Mouse (Mus musculus) heart, embryonic 15.5 days (tissue): ENCODE measurements around the gene Ttc7b. TPM values are rescaled to one million over a fixed set of nuclear protein-coding genes. Genes with fewer than 3 reads are reported as not detected.

Source experiments
- ATAC-seq: fragments of 200-750 bp; cut with Nextera tagmentation; replicated peaks from 2 replicates; pipeline ENCODE4 v1.8.0; 2017; ENCODE audit warnings: low read depth, moderate TSS enrichment; ENCODE audit not compliant: insufficient number of reproducible peaks, insufficient read depth, low FRiP score
- H3K27ac ChIP-seq: fragments of 300-500 bp; sonication (generic); 2 replicates; pipeline ENCODE4 v1.5.1; 2015; ENCODE audit warnings: mild to moderate bottlenecking, inconsistent platforms
- H3K27me3 ChIP-seq: fragments of 300-500 bp; sonication (generic); 2 replicates; pipeline ENCODE4 v1.6.1; 2015; ENCODE audit warnings: inconsistent platforms
- H3K36me3 ChIP-seq: fragments of 300-500 bp; sonication (generic); 2 replicates; pipeline ENCODE4 v1.6.1; 2015; ENCODE audit warnings: mild to moderate bottlenecking, inconsistent platforms
- H3K4me1 ChIP-seq: fragments of 300-500 bp; sonication (generic); replicated peaks from 2 replicates; pipeline ENCODE4 v1.6.1; 2015; ENCODE audit warnings: inconsistent platforms
- H3K4me2 ChIP-seq: fragments of 300-500 bp; sonication (generic); 2 replicates; pipeline ENCODE4 v1.6.1; 2015; ENCODE audit warnings: inconsistent platforms, mild to moderate bottlenecking, moderate library complexity
- H3K4me3 ChIP-seq: fragments of 300-500 bp; sonication (generic); 2 replicates; pipeline ENCODE4 v1.5.1; 2015; ENCODE audit warnings: mild to moderate bottlenecking, inconsistent platforms
- H3K9ac ChIP-seq: fragments of 300-500 bp; sonication (generic); 2 replicates; pipeline ENCODE4 v1.6.1; 2015; ENCODE audit warnings: mild to moderate bottlenecking, inconsistent platforms
- H3K9me3 ChIP-seq: fragments of 300-500 bp; sonication (generic); replicated peaks from 2 replicates; pipeline ENCODE4 v1.6.1; 2016; ENCODE audit warnings: inconsistent platforms
- WGBS: fragments of 180-500 bp; shearing (Covaris S2); methylation state at CpG from one replicate; pipeline ENCODE4 v1.1.7; 2015; ENCODE audit warnings: mixed read lengths; 5-methylcytosine and 5-hydroxymethylcytosine counted together
- polyA plus RNA-seq: library from polyadenylated mRNA; unstranded; fragments of >200 nt; fragmentation: Nextera tagmentation; extraction: Ambion mirVana; gene quantifications from 2 replicates; pipeline ENCODE4 v1.2.1, GENCODE M21; 2015

Ttc7b gene
- polyA plus RNA-seq, 1 experiment from 2014 or later, result 9.2 TPM

DNA sequence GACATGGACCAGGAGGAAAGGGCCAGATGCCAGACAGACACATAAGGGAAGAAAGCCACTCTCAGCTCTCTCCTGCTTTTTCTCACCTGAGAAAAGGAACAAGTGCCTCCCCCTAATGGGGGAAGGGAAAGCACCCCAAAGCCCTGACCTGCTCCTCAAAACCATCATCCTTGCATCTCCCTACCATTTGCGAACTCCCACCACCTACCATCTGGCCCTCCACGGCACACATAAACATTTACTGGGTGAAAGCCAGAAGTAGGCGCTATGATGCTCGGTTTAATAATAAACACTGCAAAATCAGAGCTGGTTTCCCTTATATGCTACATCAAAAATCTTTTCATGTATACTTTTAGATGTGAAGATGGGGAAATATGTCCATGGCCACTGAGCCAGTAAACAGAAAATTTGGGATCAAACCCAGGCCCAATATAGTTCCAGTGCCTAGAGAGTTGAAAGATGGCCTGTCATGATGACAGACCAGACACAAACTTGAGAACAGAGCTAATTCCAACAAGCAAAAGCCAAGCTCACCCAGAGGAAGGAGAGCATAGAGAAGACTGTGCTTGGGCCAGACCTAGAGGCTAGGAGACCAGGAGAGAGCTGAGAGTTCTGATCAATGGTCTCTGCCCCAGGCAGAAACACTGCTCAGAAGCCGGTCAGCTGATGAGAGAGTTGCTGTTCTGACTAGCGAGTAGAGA lies 91.1 kb downstream of the Ttc7b start:
- no peaks in the 10 kb centered on the region; the same call in 1 of the 2 replicates for H3K4me1 ChIP-seq
- ATAC-seq, result no peak
- H3K36me3 ChIP-seq, result no peaks in the 10 kb centered on the region
- no peak overlapping the region for H3K27ac ChIP-seq
- no peak overlapping the region for H3K4me3 ChIP-seq
- H3K4me2 ChIP-seq, result no peak overlapping the region
- no peaks in the 10 kb centered on the region for H3K27me3 ChIP-seq
- 90% methylated on average over 6 of the region's 6 CpGs for WGBS
- no peaks in the 10 kb centered on the region for H3K9me3 ChIP-seq
- H3K9ac ChIP-seq, result no peak overlapping the region

DNA sequence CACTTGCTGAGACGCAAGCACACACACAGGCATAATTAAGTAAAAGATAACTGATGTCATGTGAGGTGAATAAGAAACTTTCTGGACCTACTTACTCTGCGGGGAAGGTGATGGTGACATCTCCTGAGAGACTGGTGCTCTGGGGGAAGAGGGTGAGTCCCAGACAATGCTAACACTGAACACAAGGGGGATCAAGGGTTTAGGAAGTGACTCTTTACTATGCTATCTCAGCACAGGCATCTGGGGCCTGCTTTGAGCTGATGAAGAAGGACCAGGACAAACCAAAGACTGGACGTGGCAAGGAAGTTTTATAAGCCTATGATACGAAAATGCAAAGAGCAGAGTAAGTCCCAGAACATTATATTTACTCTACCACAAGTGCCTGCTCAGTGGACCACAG lies 92.4 kb downstream of the Ttc7b start:
- Histone ChIP-seq H3K9ac (no peak overlapping the region), H3K27ac (no peak overlapping the region), H3K4me2 (no peak overlapping the region), H3K9me3 (no peaks in the 10 kb centered on the region), H3K4me1 (no peaks in the 10 kb centered on the region; the same call in 1 of the 2 replicates), H3K4me3 (no peak overlapping the region), H3K36me3 (no peaks in the 10 kb centered on the region), H3K27me3 (no peaks in the 10 kb centered on the region)
- ATAC-seq, result no peak
- WGBS, result 90% methylated on average over 4 of the region's 4 CpGs

GRCm38 (mm10) chr12:100426212-100426611 lies 94.4 kb downstream of the Ttc7b start:
- Histone ChIP-seq H3K9ac (no peak overlapping the region), H3K4me3 (no peak overlapping the region), H3K36me3 (no peaks in the 10 kb centered on the region), H3K27ac (no peak overlapping the region), H3K4me1 (peaks cover 12% of the 10 kb centered on the region), H3K9me3 (no peaks in the 10 kb centered on the region), H3K4me2 (no peak overlapping the region), H3K27me3 (no peaks in the 10 kb centered on the region)
- ATAC-seq, result no peak
- 51% methylated on average over 4 of the region's 4 CpGs for WGBS

- Histone ChIP-seq H3K4me3 (no peak overlapping the region), H3K27ac (no peak overlapping the region), H3K4me1 (peaks cover 24% of the 10 kb centered on the region), H3K36me3 (no peaks in the 10 kb centered on the region), H3K9me3 (no peaks in the 10 kb centered on the region), H3K4me2 (no peak overlapping the region), H3K9ac (no peak overlapping the region), H3K27me3 (no peaks in the 10 kb centered on the region)
- WGBS, result 90% methylated on average over 6 of the region's 6 CpGs
- no peak for ATAC-seq
Measured at GRCm38 (mm10) chr12:100425028-100425427, 95.6 kb downstream of the Ttc7b start.

- Histone ChIP-seq H3K4me1 (peaks cover 27% of the 10 kb centered on the region), H3K36me3 (no peaks in the 10 kb centered on the region), H3K27ac (no peak overlapping the region), H3K4me2 (no peak overlapping the region), H3K4me3 (no peak overlapping the region), H3K9ac (no peak overlapping the region), H3K9me3 (no peaks in the 10 kb centered on the region), H3K27me3 (no peaks in the 10 kb centered on the region)
- 0 out of 2 replicates have a peak, but pooled peaks have one; percentile 18 for ATAC-seq
- 44% methylated on average over 6 of the region's 6 CpGs for WGBS
Measured at GRCm38 (mm10) chr12:100422286-100422820, 98.3 kb downstream of the Ttc7b start.

DNA sequence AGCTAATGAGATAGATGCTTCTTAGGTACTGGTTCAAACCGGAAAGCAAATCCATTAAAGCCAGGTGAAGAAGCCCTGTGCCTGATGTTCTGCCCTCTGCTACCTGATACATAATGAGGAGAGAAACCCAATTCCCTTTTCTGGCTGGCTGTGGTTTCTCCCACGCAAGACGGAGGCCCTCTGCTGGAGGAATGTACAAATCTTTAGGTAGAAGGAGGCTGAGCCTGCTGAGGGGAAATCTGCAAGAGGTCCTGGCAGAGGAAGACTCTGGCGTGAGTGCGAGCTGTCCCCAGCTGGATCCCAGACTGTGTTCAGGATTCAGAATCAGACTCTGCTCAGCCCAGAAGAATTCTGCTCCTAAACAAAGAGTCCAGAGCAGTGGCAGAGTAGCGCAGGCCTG lies 99.1 kb downstream of the Ttc7b start:
- 62% methylated on average over 6 of the region's 6 CpGs for WGBS
- Histone ChIP-seq H3K36me3 (no peaks in the 10 kb centered on the region), H3K4me1 (peaks cover 27% of the 10 kb centered on the region), H3K27ac (no peak overlapping the region), H3K4me3 (no peak overlapping the region), H3K4me2 (no peak overlapping the region), H3K9me3 (no peaks in the 10 kb centered on the region), H3K27me3 (no peaks in the 10 kb centered on the region), H3K9ac (no peak overlapping the region)
- no peak; the same call in 1 of the 2 replicates for ATAC-seq

- Histone ChIP-seq H3K4me2 (no peak overlapping the region), H3K9ac (no peak overlapping the region), H3K27ac (no peak overlapping the region), H3K36me3 (no peaks in the 10 kb centered on the region), H3K4me3 (no peak overlapping the region), H3K4me1 (peaks cover 27% of the 10 kb centered on the region), H3K9me3 (no peaks in the 10 kb centered on the region), H3K27me3 (no peaks in the 10 kb centered on the region)
- WGBS, result 48% methylated on average over 6 of the region's 6 CpGs
- no peak for ATAC-seq
Measured at GRCm38 (mm10) chr12:100420903-100421302, 99.7 kb downstream of the Ttc7b start.

- H3K9ac ChIP-seq, result no peak overlapping the region
- ATAC-seq, result no peak
- no peaks in the 10 kb centered on the region for H3K36me3 ChIP-seq
- H3K4me1 ChIP-seq, result peaks cover 27% of the 10 kb centered on the region
- no peaks in the 10 kb centered on the region for H3K27me3 ChIP-seq
- no peaks in the 10 kb centered on the region for H3K9me3 ChIP-seq
- no peak overlapping the region for H3K4me3 ChIP-seq
- H3K27ac ChIP-seq, result no peak overlapping the region
- 57% methylated on average over 9 of the region's 9 CpGs for WGBS
- no peak overlapping the region for H3K4me2 ChIP-seq
Measured at GRCm38 (mm10) chr12:100419946-100420874, 100.4 kb downstream of the Ttc7b start.

- WGBS, result 70% methylated on average over 6 of the region's 6 CpGs
Measured at GRCm38 (mm10) chr12:100415802-100416201, 104.8 kb downstream of the Ttc7b start.

DNA sequence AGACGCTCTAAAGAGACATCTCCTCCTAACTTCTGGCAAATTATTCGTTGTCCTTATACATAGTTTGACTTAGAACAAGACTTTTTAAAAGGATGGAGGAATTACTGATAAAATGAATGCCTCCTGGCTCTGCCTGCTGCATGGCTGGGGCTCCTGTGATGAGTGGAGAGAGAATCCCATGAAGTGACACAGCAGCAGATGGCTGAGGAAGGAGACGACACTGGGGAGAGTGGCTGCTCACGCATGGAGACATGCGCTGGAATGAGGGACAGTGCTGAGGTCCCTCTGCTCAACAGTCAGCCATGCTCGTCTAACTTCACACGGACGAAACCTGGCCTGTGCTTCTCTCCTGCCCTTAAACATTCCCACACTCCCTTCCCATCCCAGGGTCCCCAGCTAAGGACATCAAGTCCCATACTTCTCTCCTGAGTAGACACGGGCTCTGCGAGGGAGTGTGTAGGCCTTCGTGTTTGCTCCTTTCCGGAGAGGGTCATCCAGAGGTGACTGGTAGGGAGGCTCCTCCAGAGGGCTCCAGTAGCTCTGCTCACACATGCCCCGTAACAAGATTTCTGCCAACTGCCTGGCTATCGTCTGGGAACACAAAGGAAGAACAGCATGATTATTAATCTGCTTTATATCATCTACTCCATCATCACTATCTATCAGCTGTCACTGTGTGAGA lies 105.8 kb downstream of the Ttc7b start:
- Histone ChIP-seq H3K4me2 (no peak overlapping the region), H3K27me3 (no peaks in the 10 kb centered on the region), H3K9ac (no peak overlapping the region), H3K4me3 (no peak overlapping the region), H3K27ac (no peak overlapping the region), H3K36me3 (peaks cover 14% of the 10 kb centered on the region; the same call in 1 of the 2 replicates), H3K9me3 (no peaks in the 10 kb centered on the region), H3K4me1 (peaks cover 6% of the 10 kb centered on the region)
- ATAC-seq, result peak; percentile 66; the same call in 1 of the 2 replicates
- 56% methylated on average over 14 of the region's 14 CpGs for WGBS

More at GRCm38 (mm10) chr12:100415802-100416201, 104.8 kb downstream of the Ttc7b start:
- no peaks in the 10 kb centered on the region for H3K9me3 ChIP-seq
- peaks cover 14% of the 10 kb centered on the region; the same call in 1 of the 2 replicates for H3K36me3 ChIP-seq
- no peak overlapping the region for H3K4me2 ChIP-seq
- peaks cover 15% of the 10 kb centered on the region for H3K4me1 ChIP-seq
- no peak overlapping the region for H3K4me3 ChIP-seq
- no peaks in the 10 kb centered on the region for H3K27me3 ChIP-seq
- no peak for ATAC-seq
- H3K27ac ChIP-seq, result no peak overlapping the region
- H3K9ac ChIP-seq, result no peak overlapping the region

DNA sequence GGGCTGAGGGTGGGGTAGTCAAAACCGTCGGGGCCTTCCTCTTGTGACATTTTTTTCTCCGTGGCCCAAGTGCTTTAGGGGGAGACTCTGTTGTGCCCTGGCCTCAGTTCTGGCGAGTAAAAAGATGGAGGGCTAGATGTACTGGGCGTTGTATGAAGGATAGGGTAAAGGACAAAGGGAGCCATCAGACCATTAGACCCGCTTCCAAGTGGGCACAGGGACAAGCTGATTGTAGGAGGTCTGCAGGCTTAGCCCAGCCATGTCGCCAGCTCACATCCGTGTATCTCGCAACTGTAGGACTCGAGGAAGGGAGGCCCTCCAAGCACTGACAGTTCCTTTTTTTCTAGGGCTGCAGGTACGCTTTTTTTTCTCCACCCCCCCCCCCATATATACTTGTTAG lies 111.9 kb downstream of the Ttc7b start:
- H3K4me3 ChIP-seq, result no peak overlapping the region
- no peaks in the 10 kb centered on the region for H3K9me3 ChIP-seq
- H3K27ac ChIP-seq, result no peak overlapping the region
- H3K36me3 ChIP-seq, result peaks cover 7% of the 10 kb centered on the region; the same call in 1 of the 2 replicates
- no peak for ATAC-seq
- H3K4me2 ChIP-seq, result no peak overlapping the region
- no peaks in the 10 kb centered on the region for H3K27me3 ChIP-seq
- no peak overlapping the region for H3K9ac ChIP-seq
- 85% methylated on average over 11 of the region's 11 CpGs for WGBS
- H3K4me1 ChIP-seq, result peaks cover 5% of the 10 kb centered on the region; the same call in 1 of the 2 replicates
